Mouse (Mus musculus) NIH3T3 (cell line): Measurements from ENCODE around the gene Cand2.
A peak's percentile ranks its signal among the peaks of the same experiment; 100 is the strongest.

Experiments
- DNase-seq: peaks from one replicate; pipeline ENCODE4 v3.0.0-alpha.2; 2012; ENCODE audit warnings: low read depth

Cand2 gene

DNA sequence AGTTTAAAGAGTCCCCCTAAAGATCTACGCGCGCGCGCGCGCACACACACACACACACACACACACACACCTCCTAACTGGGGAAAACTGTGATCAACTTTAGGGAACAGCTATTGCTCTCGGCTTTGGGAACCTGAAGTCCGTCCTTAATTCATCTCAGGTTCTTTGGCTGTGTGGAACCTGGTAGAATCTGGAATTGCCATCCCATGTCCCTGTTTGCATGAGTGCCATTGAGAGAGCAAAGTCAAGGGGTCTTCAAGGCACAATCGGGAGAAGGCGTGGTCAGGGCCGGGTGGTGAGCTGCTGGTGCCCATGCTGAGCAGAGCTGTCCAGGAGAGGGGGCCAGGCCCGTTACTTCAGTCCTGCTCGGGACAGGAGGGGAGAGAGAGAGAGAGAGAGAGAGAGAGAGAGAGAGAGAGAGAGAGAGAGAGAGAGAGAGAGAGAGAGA, 348 bp upstream of the Cand2 start:
- peak; percentile 81 for DNase-seq

DNA sequence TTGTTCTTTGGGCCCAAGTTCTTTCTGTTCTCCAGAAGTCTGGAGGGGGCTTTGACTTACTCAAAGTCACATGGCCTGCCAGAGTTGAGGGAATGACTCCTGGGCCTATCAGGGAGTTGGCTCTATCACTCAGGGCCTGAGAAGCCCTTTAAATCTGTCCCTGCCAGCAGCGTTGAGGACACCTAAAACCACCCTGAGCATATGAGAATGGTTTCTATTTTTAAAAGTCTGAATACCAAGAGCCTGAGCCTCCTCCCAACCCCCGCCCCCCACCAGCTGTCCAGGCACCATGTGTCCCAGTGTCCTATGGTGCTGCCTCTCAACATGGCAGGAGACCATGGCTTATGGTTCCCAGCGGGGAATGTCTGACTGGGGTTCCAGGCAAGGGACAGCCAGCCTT, 1.5 kb downstream of the Cand2 start:
- DNase-seq = peak; percentile 46

- DNase-seq = no peak
Observed at GRCm38 (mm10) chr6:115776363-115776762, 2.0 kb downstream of the Cand2 start.

- no peak for DNase-seq
Observed at GRCm38 (mm10) chr6:115782781-115783180, 8.4 kb downstream of the Cand2 start.

- no peak for DNase-seq
Observed at GRCm38 (mm10) chr6:115791016-115791415, 16.7 kb downstream of the Cand2 start.

GRCm38 (mm10) chr6:115791842-115792686, 17.7 kb downstream of the Cand2 start:
- no peak for DNase-seq

DNA sequence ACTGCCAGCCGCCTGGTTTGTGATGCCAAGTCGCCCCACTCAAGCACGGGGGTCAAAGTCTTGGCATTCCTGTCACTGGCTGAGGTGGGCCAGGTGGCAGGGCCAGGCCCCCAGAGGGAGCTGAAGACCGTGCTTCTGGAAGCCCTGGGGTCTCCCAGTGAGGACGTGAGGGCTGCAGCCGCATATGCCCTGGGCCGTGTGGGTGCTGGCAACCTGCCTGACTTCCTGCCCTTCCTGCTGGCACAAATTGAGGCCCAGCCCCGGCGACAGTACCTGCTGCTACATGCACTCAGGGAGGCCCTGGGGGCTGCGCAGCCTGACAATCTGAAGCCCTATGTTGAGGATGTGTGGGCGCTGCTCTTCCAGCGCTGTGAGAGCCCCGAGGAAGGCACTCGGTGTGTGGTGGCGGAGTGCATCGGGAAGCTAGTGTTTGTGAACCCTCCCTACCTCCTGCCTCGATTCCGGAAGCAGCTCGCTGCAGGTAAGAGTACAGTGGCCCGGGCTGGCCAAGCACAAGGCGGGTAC, 18.4 kb downstream of the Cand2 start:
- DNase-seq = no peak

DNA sequence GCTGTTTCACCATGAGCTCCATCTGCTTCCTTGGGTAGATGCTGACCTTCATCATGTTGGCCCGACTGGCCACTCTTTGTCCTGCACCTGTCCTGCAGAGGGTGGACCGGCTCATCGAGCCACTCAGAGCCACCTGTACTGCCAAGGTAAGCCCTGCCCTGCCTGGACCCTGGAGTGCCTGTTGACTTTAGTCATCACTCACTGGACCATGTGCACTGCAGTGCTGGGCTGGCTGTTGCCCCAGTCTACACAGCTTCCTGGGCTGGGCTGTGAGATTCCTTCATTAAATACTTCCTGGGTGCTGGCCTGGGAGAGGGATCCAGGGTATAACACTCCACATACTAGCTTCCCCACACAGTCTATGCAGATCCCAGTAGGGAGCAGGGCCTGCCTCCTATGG, 27.5 kb downstream of the Cand2 start:
- no peak for DNase-seq

DNA sequence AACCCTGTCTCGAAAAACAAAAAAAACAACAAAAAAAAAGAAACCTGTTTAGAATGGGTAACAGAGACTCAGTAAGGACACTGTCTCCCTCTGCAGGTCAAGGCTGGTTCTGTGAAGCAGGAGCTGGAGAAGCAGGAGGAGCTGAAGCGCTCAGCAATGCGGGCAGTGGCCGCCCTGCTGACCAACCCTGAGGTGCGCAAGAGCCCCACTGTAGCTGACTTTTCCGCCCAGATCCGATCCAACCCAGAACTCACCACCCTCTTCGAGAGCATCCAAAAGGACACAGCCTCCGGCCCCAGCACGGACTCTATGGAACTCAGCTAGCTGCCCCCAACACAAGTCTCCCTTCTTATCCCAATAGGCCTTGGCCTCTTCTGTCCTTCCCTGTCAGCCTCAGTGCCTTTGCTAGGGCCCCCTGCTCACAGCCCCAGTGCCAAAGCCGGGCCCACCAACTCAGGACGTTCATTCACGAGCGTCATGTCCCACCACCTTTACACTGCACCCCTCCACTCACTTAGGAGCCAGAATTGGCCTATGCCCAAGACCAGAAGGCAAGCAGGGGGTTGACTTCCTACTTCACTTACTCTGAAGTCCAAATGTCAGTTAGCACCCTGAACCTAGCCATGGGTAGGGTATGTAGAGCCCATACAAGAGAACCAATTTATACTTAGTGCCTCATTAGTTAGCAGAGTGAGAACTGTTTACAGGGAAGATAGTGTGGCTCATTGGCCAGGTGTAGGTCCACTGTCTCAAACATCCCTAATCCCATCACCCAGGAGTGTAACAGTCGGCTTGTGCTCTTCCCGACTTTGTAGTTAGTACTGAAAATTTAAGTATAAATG, 29.4 kb downstream of the Cand2 start:
- DNase-seq = peak; percentile 92

- DNase-seq = peak; percentile 21
Observed at GRCm38 (mm10) chr6:115804432-115805192, 30.3 kb downstream of the Cand2 start.

DNA sequence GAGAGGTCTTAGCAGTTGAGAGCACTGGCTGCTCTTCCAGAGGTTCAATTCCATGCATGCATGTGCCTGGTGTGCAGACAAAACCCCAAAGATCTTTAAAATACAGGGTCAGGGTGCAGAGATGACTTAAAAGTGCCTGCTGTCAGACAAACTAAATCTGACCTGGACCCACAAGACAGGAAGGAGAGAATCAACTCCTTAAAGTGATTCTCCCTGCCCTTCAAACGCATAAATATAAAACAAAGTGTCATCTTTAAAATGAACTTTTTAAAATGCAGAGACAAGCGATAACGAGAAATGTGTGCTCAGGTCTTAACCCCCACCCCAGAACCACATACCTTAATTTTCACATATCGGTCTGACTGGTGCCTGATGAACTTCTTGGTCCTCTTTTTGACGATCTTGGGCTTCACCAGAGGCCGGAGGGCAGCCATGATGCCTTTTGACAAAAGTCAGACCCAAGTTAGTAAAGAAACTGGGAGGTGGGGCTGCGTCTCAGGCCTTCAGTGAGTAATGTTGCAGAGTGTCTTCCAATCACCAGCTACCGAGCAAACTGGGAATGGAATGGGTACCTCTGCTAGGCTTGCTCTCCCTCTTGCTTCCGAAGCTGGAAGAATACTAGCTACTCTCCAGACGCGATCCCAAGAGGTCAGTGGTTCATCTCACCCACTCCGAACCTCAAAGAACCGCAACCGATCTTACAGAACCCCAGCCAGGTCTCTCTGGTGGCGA, 33.3 kb downstream of the Cand2 start:
- peak; percentile 62 for DNase-seq

- DNase-seq = no peak
Observed at GRCm38 (mm10) chr6:115808196-115808487, 33.8 kb downstream of the Cand2 start.

DNA sequence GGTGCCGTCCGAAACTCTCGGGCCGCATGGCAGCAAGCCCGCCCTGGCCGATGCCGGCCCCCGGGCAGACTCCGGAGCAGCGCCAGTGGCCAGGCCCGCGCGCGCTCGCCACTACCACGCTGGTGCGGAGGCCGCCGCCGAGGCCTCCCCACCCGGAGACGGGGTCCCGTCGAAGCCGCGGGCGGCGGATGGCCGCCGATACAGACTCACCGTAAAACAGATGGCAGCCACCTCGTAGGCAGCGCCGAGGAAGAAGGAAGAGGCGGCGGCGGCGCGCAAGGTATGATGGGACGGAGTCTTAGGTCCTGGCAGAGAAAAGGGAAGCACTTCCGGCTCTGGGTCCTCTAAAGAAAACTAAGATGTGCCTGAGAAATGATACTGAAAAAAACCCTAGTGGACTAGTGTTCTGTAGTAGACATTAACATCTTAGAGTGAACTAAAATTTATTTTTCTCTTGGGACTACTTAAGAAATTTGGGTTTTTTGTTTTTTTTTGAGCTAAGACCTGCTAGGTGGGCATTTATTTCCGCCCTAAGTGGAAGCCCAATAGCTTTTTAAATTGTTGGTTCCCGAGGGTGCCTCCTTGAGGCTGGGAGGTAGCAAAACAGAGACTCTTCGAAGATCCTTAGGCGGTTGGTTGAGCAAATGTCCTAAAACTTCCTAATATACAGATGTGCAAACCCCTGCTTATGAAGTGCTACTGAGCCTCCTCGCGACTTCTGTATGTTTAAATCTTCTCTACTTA, 34.3 kb downstream of the Cand2 start, which contains the start of gene Rpl32:
Gene Rpl32, minus strand, starts transcription at position 260 of the 744 bp plus-strand sequence.
- peak; percentile 96 for DNase-seq

DNA sequence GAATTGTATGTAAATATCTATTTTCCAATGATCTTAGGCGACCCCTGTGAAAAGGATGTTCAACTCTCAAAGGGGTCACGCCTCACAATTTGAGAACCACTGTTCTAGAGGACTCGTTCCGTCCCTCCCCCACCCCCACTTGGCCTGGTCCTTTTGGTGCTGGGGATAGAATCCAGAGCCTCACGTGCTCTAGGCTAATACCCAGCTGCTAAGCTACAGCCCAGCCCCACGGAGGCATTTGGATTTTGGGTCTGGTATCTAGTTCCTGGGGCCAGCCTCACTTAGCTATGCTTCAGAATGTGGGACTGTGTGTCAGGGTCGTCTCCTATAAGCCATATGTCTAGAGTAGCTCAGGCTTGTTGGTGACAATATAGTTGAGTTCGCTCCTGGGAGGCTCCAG, 37.3 kb downstream of the Cand2 start:
- no peak for DNase-seq

GRCm38 (mm10) chr6:115814104-115814503, 39.8 kb downstream of the Cand2 start:
- DNase-seq = peak; percentile 74

DNA sequence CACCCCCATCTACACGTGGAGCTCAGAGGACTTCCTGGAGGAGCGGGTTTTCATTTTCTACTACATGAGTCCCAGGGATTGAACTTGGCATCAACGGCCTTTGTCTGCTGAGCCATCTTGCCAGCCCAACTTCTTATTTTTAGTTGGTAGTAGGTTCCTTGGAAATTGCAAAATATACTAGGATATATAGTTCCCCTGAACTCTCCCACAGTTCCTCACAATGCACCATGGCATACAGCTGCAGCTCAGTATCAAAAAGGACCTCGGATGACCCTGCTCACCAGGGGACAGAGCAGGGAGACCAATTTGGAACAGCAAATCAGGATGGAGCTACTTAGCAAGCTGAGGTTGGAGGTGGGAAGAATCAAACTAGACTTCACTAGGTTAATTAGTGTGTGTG, 40.7 kb downstream of the Cand2 start:
- no peak for DNase-seq

DNA sequence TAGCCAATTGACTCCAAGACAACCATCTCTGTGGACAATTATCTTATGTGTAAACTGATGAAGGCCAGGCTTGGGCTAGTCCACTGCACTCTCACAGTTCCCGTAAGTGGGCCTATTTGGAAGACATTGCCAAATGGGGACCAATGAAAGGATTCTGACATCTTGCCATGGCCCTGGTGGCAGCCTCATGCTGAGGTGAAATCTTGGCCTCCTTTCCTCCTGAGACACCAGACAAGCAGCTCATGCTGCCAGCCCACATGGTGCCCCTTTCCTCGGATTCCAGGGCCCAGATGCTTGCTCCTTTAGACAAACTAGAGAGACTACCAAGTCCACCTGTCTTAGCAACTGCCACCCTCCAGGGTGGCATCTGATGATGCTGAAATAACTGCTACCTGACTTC, 43.8 kb downstream of the Cand2 start:
- no peak for DNase-seq

- no peak for DNase-seq
Observed at GRCm38 (mm10) chr6:115821216-115821993, 47.1 kb downstream of the Cand2 start.

DNA sequence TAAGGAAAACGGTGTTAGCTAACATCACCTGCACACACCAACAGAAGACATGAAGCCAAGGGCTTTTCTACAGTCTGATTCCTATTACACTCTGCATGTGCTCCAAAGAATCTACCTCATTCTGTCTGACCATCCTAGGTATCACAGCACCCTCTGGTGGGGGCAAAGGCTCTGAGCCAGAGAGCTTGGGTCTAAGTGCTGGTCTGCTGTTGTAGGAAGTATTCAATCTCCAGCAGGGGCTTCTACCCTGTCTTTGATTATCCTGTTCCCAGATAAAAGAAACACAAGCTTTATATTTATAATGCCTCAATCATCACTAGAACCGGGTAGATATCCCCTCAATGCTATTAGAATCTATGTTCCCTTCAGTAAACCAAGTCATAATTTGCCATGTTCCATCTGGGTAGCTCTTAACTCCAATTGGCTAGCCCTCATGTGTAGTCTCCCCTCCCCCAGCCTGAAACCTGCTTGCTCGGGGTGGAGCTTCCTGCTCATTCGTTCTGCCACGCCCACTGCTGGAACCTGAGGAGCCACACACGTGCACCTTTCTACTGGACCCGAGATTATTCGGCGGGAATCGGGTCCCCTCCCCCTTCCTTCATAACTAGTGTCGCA, 49.6 kb downstream of the Cand2 start:
- DNase-seq = peak; percentile 67
